Mouse (Mus musculus) forebrain, postnatal 0 days (tissue): ENCODE results near the gene Mylk. TPM values are rescaled to one million over a fixed set of nuclear protein-coding genes. Genes with fewer than 3 reads are reported as not detected.

Experiments
- ATAC-seq: fragments of 200-750 bp; cut with Nextera tagmentation; 2 replicates; pipeline ENCODE4 v1.8.0; 2017; ENCODE audit warnings: mild to moderate bottlenecking, moderate library complexity
- DNase-seq: peaks from one replicate; pipeline ENCODE4 v3.0.0-alpha.2; 2015
- H3K27ac ChIP-seq: fragments of 300-500 bp; sonication (generic); 2 replicates; pipeline ENCODE4 v1.5.1; 2014; ENCODE audit warnings: low read depth, mild to moderate bottlenecking, antibody characterized with exemption, low read length, moderate library complexity, mixed read lengths
- H3K27me3 ChIP-seq: fragments of 300-500 bp; sonication (generic); 2 replicates; pipeline ENCODE4 v1.6.1; 2014; ENCODE audit warnings: mild to moderate bottlenecking, low read length, mixed read lengths; ENCODE audit not compliant: insufficient read depth
- H3K36me3 ChIP-seq: fragments of 300-500 bp; sonication (generic); 2 replicates; pipeline ENCODE4 v1.6.1; 2014; ENCODE audit warnings: mild to moderate bottlenecking, moderate library complexity; ENCODE audit not compliant: insufficient read depth
- H3K4me1 ChIP-seq: fragments of 300-500 bp; sonication (generic); 2 replicates; pipeline ENCODE4 v1.6.1; 2014; ENCODE audit warnings: antibody characterized with exemption; ENCODE audit not compliant: insufficient read depth
- H3K4me2 ChIP-seq: fragments of 300-500 bp; sonication (generic); 2 replicates; pipeline ENCODE4 v1.6.1; 2014; ENCODE audit warnings: low read depth, mild to moderate bottlenecking, moderate library complexity
- H3K4me3 ChIP-seq: fragments of 300-500 bp; sonication (generic); 2 replicates; pipeline ENCODE4 v1.5.1; 2014; ENCODE audit warnings: low read depth, low read length, mixed read lengths
- H3K9ac ChIP-seq: fragments of 300-500 bp; sonication (generic); 2 replicates; pipeline ENCODE4 v1.6.1; 2014; ENCODE audit warnings: mild to moderate bottlenecking
- H3K9me3 ChIP-seq: fragments of 300-500 bp; sonication (generic); 2 replicates; pipeline ENCODE4 v1.6.1; 2016; ENCODE audit warnings: low read length
- CTCF ChIP-seq: sonication (generic); IDR thresholded peaks from 2 replicates; pipeline ENCODE4 v1.5.1; 2016; ENCODE audit warnings: antibody characterized with exemption, control low read depth, low read depth
- WGBS: fragments of 180-500 bp; shearing (Covaris S2); extraction: QIAGEN DNeasy Blood & Tissue Kit; methylation state at CpG from one replicate; pipeline ENCODE4 v1.1.7; 2014; 5-methylcytosine and 5-hydroxymethylcytosine counted together
- polyA plus RNA-seq: library from polyadenylated mRNA; unstranded; fragments of >200 nt; fragmentation: Nextera tagmentation; extraction: Ambion mirVana; gene quantifications from 2 replicates; pipeline ENCODE4 v1.2.1, GENCODE M21; 2015
- total RNA-seq: library from RNA; depleted of rRNA; stranded (reverse); fragments of >200 nt; gene quantifications from 2 replicates; pipeline ENCODE4 v1.2.3, GENCODE M21; 2014

Gene Mylk
- total and polyA plus RNA-seq, 2 experiments from 2014 or later, result 2.9 to 11.2 TPM

- no peak overlapping the region for H3K4me2 ChIP-seq
- H3K9ac ChIP-seq, result no peak overlapping the region
- no peak for TF ChIP-seq CTCF
- H3K4me1 ChIP-seq, result no peaks in the 10 kb centered on the region
- no peak overlapping the region for H3K27ac ChIP-seq
- no peaks in the 10 kb centered on the region for H3K36me3 ChIP-seq
- WGBS, result 70% methylated on average over 3 of the region's 3 CpGs
- ATAC-seq, result no peak
- DNase-seq, result no peak
- no peak overlapping the region for H3K4me3 ChIP-seq
- H3K27me3 ChIP-seq, result peaks cover 14% of the 10 kb centered on the region
- H3K9me3 ChIP-seq, result no peaks in the 10 kb centered on the region
These were observed 271.5 kb downstream of the Mylk start for GRCm38 (mm10) chr16:35016491-35016890.

GRCm38 (mm10) chr16:35018470-35018974 lies 273.5 kb downstream of the Mylk start:
- no peak overlapping the region for H3K4me3 ChIP-seq
- H3K27me3 ChIP-seq, result peaks cover 14% of the 10 kb centered on the region
- no peak overlapping the region for H3K9ac ChIP-seq
- no peak overlapping the region for H3K27ac ChIP-seq
- WGBS, result 93% methylated on average over 1 of the region's 1 CpGs
- no peak for TF ChIP-seq CTCF
- ATAC-seq, result no peak
- no peaks in the 10 kb centered on the region for H3K4me1 ChIP-seq
- no peak for DNase-seq
- no peaks in the 10 kb centered on the region for H3K9me3 ChIP-seq
- no peak overlapping the region for H3K4me2 ChIP-seq
- no peaks in the 10 kb centered on the region for H3K36me3 ChIP-seq

- peak; percentile 18 for ATAC-seq
These were observed 276.9 kb downstream of the Mylk start for GRCm38 (mm10) chr16:35021903-35022241.

GRCm38 (mm10) chr16:35022242-35023137 lies 277.5 kb downstream of the Mylk start, which contains the start of gene Hacd2:
Gene Hacd2 (plus strand): TSS chr16:35022428.
- DNase-seq, result peak; percentile 95
- Histone ChIP-seq H3K27me3 (peaks cover 14% of the 10 kb centered on the region), H3K27ac (peak within 1 kb of the TSS; percentile 73), H3K36me3 (no peaks in the 10 kb centered on the region), H3K4me1 (peaks cover 3% of the 10 kb centered on the region; the same call in 1 of the 2 replicates), H3K4me3 (peak within 1 kb of the TSS; percentile 97), H3K9me3 (no peaks in the 10 kb centered on the region), H3K4me2 (peak within 1 kb of the TSS; percentile 71), H3K9ac (peak within 1 kb of the TSS; percentile 86)
- peak; percentile 21 for TF ChIP-seq CTCF
- WGBS, result under 1% methylated on average over 74 of the region's 97 CpGs
- ATAC-seq, result peak; percentile 99

More at GRCm38 (mm10) chr16:35021903-35022241, 276.9 kb downstream of the Mylk start:
- Histone ChIP-seq H3K9me3 (no peaks in the 10 kb centered on the region), H3K9ac (no peak overlapping the region; the same call in 1 of the 2 replicates), H3K27me3 (peaks cover 14% of the 10 kb centered on the region), H3K4me2 (peak overlapping the region; percentile 71), H3K4me1 (peaks cover 3% of the 10 kb centered on the region; the same call in 1 of the 2 replicates), H3K36me3 (no peaks in the 10 kb centered on the region), H3K4me3 (peak overlapping the region; percentile 97), H3K27ac (no peak overlapping the region)
- DNase-seq, result no peak
- TF ChIP-seq CTCF, result no peak
- 55% methylated on average over 5 of the region's 5 CpGs for WGBS

DNA sequence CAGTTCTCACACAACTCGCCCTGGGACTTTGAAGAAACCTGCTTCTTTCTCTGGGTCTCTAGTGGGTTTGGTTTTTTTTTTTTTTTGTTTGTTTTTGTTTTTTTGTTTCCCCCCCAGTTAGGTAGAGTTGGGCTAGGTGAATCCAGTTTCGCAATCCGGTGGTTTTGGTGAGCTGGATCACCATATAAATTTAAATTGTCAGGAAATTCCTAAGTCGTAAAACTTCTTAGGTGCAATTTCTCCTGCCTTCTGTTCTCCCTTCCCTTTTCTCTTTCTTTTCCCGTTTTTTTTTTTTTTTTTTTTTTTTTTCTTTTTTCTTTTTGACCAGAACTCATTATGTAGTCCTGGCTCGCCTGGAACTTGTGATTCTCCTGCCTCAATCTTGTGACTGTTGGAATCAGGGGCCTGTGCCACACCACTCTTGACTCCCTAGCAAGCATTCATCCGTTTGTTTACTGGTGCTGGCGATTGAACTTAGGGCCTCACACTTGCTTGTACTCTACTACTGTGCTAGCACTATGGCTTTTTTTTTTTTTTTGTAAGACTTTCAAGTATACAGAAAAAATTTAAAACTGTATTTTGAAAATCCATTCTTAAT lies 278.2 kb downstream of the Mylk start:
- DNase-seq (no peak), ATAC-seq (no peak)
- no peak for TF ChIP-seq CTCF
- WGBS, result 7% methylated on average over 8 of the region's 8 CpGs
- Histone ChIP-seq H3K27me3 (peaks cover 9% of the 10 kb centered on the region), H3K36me3 (no peaks in the 10 kb centered on the region), H3K27ac (no peak overlapping the region), H3K4me2 (peak overlapping the region; percentile 71), H3K4me3 (peak overlapping the region; percentile 97), H3K9ac (peak overlapping the region; percentile 86; the same call in 1 of the 2 replicates), H3K4me1 (peaks cover 3% of the 10 kb centered on the region; the same call in 1 of the 2 replicates), H3K9me3 (no peaks in the 10 kb centered on the region)

DNA sequence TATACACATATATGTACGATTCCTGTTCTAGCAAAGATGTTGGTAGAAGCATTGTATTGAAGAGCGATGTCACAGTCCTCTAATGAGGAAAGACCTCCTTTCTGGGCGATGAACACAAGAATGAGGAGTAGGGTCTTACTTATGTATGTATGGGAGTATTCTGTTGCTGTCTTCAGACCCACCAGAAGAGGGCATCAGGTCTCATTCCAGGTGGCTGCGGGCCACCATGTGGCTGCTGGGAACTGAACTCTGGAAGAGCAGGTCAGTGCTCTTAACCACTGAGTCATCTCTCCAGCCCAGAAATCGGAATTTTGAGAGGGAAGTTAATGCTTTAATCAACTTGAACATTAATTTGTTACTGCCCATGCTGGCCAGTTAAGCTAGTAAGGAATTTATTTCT lies 279.3 kb downstream of the Mylk start:
- Histone ChIP-seq H3K27ac (no peak overlapping the region), H3K27me3 (peaks cover 5% of the 10 kb centered on the region; the same call in 1 of the 2 replicates), H3K4me3 (no peak overlapping the region), H3K4me2 (no peak overlapping the region), H3K36me3 (peaks cover 10% of the 10 kb centered on the region), H3K9me3 (no peaks in the 10 kb centered on the region), H3K4me1 (peaks cover 3% of the 10 kb centered on the region; the same call in 1 of the 2 replicates), H3K9ac (no peak overlapping the region)
- DNase-seq, result no peak
- TF ChIP-seq CTCF, result peak; percentile 44; the same call in 1 of the 2 replicates
- 85% methylated on average over 5 of the region's 5 CpGs for WGBS
- ATAC-seq, result no peak

GRCm38 (mm10) chr16:35025347-35025746 lies 280.3 kb downstream of the Mylk start:
- DNase-seq (no peak), ATAC-seq (no peak)
- Histone ChIP-seq H3K4me1 (peaks cover 3% of the 10 kb centered on the region; the same call in 1 of the 2 replicates), H3K4me2 (no peak overlapping the region), H3K36me3 (peaks cover 12% of the 10 kb centered on the region), H3K27ac (no peak overlapping the region), H3K9ac (no peak overlapping the region), H3K27me3 (peaks cover 5% of the 10 kb centered on the region; the same call in 1 of the 2 replicates), H3K4me3 (no peak overlapping the region), H3K9me3 (no peaks in the 10 kb centered on the region)
- TF ChIP-seq CTCF, result no peak
- WGBS, result 95% methylated on average over 4 of the region's 4 CpGs
